Mouse (Mus musculus) heart, embryonic 10.5 days (tissue): ENCODE results near the gene Pcolce2. TPM values are rescaled to one million over a fixed set of nuclear protein-coding genes. Genes with fewer than 3 reads are reported as not detected.

Source experiments
- DNase-seq: peaks from one replicate; pipeline ENCODE4 v3.0.0-alpha.2; 2017; ENCODE audit warnings: low spot score
- H3K27ac ChIP-seq: fragments of 300-500 bp; sonication (generic); 2 replicates; pipeline ENCODE4 v1.5.1; 2016; ENCODE audit warnings: mild to moderate bottlenecking
- H3K27me3 ChIP-seq: fragments of 300-500 bp; sonication (generic); 2 replicates; pipeline ENCODE4 v1.6.1; 2016; ENCODE audit warnings: mild to moderate bottlenecking; ENCODE audit not compliant: poor library complexity, insufficient read depth, severe bottlenecking
- H3K36me3 ChIP-seq: fragments of 300-500 bp; sonication (generic); 2 replicates; pipeline ENCODE4 v1.6.1; 2016; ENCODE audit warnings: mild to moderate bottlenecking, moderate library complexity
- H3K4me1 ChIP-seq: fragments of 300-500 bp; sonication (generic); 2 replicates; pipeline ENCODE4 v1.6.1; 2016; ENCODE audit warnings: mild to moderate bottlenecking
- H3K4me3 ChIP-seq: fragments of 300-500 bp; sonication (generic); 2 replicates; pipeline ENCODE4 v1.5.1; 2016; ENCODE audit warnings: mild to moderate bottlenecking, moderate library complexity
- H3K9me3 ChIP-seq: fragments of 300-500 bp; sonication (generic); 2 replicates; pipeline ENCODE4 v1.6.1; 2016; ENCODE audit warnings: mild to moderate bottlenecking, moderate library complexity
- WGBS: fragments of 180-500 bp; shearing (Covaris S2); methylation state at CpG from one replicate; pipeline ENCODE4 v1.1.7; 2016; 5-methylcytosine and 5-hydroxymethylcytosine counted together
- polyA plus RNA-seq: library from polyadenylated mRNA; unstranded; fragments of >200 nt; fragmentation: Nextera tagmentation; extraction: Ambion mirVana; gene quantifications from 2 replicates; pipeline ENCODE4 v1.2.1, GENCODE M21; 2016

Gene Pcolce2
- polyA plus RNA-seq, 1 experiment from 2014 or later: 6.2 TPM

DNA sequence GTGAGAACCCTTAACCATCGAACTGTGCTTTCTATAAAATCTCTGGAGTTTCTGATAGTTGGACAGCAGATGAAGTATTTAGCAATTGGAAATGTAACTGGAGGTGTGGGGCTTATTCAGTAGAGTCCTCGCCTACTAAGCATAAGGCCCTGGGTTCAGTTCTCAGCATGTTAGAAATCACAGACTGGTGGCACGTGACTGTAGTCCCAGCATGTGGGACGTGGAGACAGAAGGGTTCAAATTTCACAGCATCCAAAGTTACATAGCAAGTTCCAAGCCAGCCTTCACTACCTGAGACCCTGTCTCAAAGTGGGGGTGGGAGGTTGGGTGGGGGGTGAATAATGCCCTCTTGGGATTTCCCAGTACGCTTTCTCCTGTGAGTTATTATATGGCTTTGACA is 30.9 kb downstream of the Pcolce2 start:
- Histone ChIP-seq H3K4me3 (no peak overlapping the region), H3K9me3 (no peaks in the 10 kb centered on the region), H3K27me3 (no peaks in the 10 kb centered on the region), H3K4me1 (0 out of 2 replicates have a peak, but pooled peaks cover 3% of the 10 kb centered on the region), H3K36me3 (no peaks in the 10 kb centered on the region), H3K27ac (no peak overlapping the region)
- 72% methylated on average over 5 of the region's 5 CpGs for WGBS
- no peak for DNase-seq

GRCm38 (mm10) chr9:95672331-95672730 is 34.9 kb downstream of the Pcolce2 start:
- no peak overlapping the region for H3K27ac ChIP-seq
- H3K27me3 ChIP-seq: no peaks in the 10 kb centered on the region
- no peak for DNase-seq
- no peak overlapping the region for H3K4me3 ChIP-seq
- H3K36me3 ChIP-seq: no peaks in the 10 kb centered on the region
- WGBS: 90% methylated on average over 3 of the region's 3 CpGs
- H3K9me3 ChIP-seq: no peaks in the 10 kb centered on the region
- no peaks in the 10 kb centered on the region for H3K4me1 ChIP-seq

DNA sequence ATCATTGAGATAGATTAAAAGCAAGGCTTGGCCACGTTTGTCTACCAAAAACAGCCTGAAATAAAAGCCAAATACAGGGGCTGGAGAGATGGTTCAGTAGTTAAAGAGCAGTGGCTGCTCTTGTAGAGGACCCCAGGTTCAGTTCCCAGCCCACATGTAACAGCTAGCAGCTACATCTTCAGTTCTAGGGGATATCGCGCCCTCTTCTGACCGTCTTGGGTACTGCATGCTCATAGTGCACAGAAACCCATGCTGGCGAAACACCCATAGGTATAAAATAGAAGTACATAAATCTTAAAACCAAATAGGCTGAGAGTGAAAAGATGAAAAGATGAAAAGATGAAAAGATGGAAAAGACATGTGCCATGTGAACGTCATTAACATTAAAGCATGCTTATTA is 35.4 kb downstream of the Pcolce2 start:
- Histone ChIP-seq H3K9me3 (no peaks in the 10 kb centered on the region), H3K27me3 (no peaks in the 10 kb centered on the region), H3K36me3 (no peaks in the 10 kb centered on the region), H3K4me1 (no peaks in the 10 kb centered on the region), H3K27ac (no peak overlapping the region), H3K4me3 (no peak overlapping the region)
- 76% methylated on average over 6 of the region's 6 CpGs for WGBS
- no peak for DNase-seq

DNA sequence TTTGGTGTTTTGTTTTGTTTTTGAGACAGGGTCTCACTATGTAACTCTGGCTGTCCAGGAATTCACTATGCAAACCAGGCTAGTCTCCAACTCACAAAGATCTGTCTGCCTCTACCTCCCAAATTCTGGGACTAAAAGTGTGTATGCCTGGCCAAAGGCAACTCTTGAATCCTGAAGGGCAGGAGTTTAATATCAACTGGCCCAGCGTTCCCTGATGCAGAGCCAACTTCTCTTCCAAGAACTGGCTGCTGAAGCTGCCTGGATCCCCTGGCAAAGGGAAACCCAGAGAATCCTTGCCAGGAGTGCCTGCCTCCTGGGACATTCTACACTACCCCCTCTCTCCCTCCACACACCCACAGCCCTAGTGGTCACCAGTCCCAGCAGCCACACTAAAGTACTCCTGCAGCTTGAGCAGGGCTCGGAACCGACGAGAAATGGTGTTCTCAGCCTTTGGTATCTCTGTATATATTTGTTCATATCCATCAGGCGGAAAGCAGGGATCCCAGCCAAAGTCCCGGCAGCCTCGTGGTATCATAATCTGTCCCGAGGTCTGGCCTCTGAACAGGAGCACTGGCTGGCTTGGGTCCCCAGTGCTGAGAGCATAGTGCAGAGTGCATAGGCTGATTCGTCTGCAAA is 37.8 kb downstream of the Pcolce2 start:
- no peak overlapping the region for H3K27ac ChIP-seq
- H3K4me1 ChIP-seq: no peaks in the 10 kb centered on the region
- H3K27me3 ChIP-seq: no peaks in the 10 kb centered on the region
- WGBS: 79% methylated on average over 9 of the region's 9 CpGs
- H3K4me3 ChIP-seq: no peak overlapping the region
- no peaks in the 10 kb centered on the region for H3K36me3 ChIP-seq
- no peak for DNase-seq
- H3K9me3 ChIP-seq: no peaks in the 10 kb centered on the region

DNA sequence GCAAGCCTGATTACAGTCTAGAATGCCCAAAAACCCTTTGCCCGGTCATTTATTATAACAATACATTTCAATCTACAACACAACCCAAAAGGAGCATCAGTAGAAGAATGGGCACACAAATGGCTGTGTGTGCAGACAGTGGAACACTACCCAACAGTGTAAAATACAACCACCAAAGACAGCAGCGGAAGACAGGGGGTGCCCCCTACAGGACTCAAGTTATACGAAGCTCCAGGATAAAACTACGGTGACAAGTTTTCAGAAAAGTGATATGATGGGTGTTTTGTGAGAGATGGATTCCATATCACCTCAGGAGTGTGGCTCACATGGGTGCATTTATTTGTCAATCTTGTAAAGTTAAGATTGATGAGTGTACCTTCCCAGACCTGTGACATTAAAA is 38.6 kb downstream of the Pcolce2 start:
- Histone ChIP-seq H3K36me3 (no peaks in the 10 kb centered on the region), H3K27ac (no peak overlapping the region), H3K27me3 (no peaks in the 10 kb centered on the region), H3K4me3 (no peak overlapping the region), H3K4me1 (no peaks in the 10 kb centered on the region), H3K9me3 (no peaks in the 10 kb centered on the region)
- DNase-seq: no peak
- WGBS: 88% methylated on average over 4 of the region's 4 CpGs

DNA sequence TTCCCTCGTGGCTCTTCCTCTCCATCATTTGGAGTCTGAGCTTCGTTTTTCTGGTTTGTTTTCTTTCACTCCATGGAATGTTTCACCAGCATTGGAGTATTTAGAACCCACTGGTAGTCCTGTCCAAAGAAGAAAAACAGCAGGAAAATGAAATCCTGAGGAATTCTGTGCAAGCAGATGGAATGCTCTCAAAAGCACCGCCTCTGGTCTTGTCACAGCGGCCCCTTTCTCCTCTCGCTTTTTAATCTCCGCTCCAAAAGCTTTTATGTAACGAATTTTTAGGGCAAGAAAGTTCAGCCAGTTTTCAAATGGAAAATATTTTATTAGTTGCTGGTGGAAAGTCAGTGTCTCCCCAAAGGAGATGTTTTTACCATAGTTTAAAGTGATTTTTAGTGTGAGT is 42.6 kb downstream of the Pcolce2 start:
- Histone ChIP-seq H3K4me3 (no peak overlapping the region), H3K9me3 (no peaks in the 10 kb centered on the region), H3K4me1 (no peaks in the 10 kb centered on the region), H3K27me3 (no peaks in the 10 kb centered on the region), H3K36me3 (no peaks in the 10 kb centered on the region), H3K27ac (no peak overlapping the region)
- 80% methylated on average over 7 of the region's 7 CpGs for WGBS
- DNase-seq: no peak

DNA sequence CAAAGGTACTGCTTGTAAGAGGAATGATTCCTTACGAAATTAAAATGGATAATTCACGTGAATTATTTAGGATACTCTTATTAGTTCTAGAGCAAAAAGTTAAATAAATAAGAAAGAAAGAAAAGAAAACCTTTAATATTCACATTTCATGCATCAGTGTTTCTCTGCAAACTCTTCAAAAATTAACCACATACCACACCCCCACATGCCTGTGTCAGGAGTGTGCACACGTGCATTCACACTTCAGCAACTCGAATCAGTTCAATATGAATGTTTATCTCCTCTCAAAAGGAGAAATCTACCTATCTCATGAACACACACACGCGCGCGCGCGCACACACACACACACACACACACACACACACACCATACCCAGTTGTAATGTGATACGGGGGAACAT is 43.3 kb downstream of the Pcolce2 start:
- Histone ChIP-seq H3K4me3 (no peak overlapping the region), H3K36me3 (no peaks in the 10 kb centered on the region), H3K27me3 (no peaks in the 10 kb centered on the region), H3K4me1 (no peaks in the 10 kb centered on the region), H3K27ac (no peak overlapping the region), H3K9me3 (no peaks in the 10 kb centered on the region)
- WGBS: 90% methylated on average over 11 of the region's 11 CpGs
- DNase-seq: no peak

DNA sequence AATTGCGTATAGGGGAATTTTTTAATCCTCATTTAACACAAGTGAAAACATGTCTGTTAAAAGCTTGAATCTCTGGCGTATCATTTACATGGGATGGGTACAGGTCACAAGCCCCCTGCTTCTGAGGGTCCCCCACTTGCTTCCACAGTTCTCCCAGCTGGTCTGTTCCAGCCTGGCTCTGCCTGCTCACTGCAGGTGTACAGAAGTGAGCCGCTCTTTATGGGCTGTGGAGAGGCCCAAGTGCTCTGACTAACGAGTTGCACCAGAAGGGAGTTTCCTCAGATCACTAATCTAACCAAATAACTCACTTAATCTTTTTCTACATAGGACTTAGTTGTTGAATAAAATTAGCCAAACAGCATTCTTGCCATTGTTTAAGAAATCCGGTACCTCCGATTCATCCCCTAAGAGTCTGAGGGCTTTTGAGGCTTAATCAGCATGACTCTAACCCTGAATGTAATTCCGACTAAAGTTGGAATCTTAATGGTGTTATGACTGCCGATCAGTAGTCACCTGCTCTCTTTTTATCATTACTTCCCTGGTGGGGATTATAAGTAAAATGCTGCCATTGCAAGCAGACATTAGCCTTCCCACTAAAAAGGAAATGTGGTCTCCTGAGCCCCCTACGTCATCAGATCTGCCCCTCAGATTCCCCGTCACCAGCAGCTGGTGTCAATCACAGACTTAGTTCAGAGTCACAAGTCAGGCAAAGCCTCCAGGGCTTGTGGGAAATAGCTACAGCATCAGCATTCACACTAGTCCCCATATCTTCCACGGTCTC is 48.4 kb downstream of the Pcolce2 start:
- WGBS: 70% methylated on average over 11 of the region's 11 CpGs
- no peak for DNase-seq
- Histone ChIP-seq H3K4me1 (no peaks in the 10 kb centered on the region), H3K27me3 (no peaks in the 10 kb centered on the region), H3K27ac (no peak overlapping the region), H3K36me3 (no peaks in the 10 kb centered on the region), H3K4me3 (no peak overlapping the region), H3K9me3 (no peaks in the 10 kb centered on the region)

- Histone ChIP-seq H3K27me3 (no peaks in the 10 kb centered on the region), H3K9me3 (no peaks in the 10 kb centered on the region), H3K4me3 (no peak overlapping the region), H3K4me1 (no peaks in the 10 kb centered on the region), H3K36me3 (no peaks in the 10 kb centered on the region), H3K27ac (no peak overlapping the region)
- no peak for DNase-seq
- 60% methylated on average over 3 of the region's 3 CpGs for WGBS
Observed at GRCm38 (mm10) chr9:95688064-95688463, 50.7 kb downstream of the Pcolce2 start.

DNA sequence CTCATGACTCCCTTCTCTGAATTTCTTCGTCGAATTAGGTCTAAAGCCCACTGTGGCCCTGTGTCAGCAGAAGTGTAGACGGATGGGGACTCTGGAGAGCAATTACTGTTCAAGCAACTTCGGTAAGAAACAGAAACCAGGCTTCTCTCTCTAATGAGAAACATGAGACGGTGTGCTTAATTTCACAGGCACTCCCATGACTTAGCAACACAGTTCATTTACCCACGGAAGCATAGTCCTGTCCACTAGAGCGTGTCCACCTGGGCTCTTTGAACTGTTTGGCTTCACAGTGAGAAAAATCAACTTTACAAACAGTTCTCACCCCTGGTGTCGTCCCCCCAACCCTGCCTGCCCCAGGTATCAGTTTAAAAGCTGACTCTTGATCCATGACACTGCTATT is 55.4 kb downstream of the Pcolce2 start:
- Histone ChIP-seq H3K9me3 (no peaks in the 10 kb centered on the region), H3K4me3 (no peak overlapping the region), H3K4me1 (no peaks in the 10 kb centered on the region), H3K36me3 (no peaks in the 10 kb centered on the region), H3K27me3 (no peaks in the 10 kb centered on the region), H3K27ac (no peak overlapping the region)
- 66% methylated on average over 8 of the region's 8 CpGs for WGBS
- DNase-seq: no peak

- Histone ChIP-seq H3K36me3 (no peaks in the 10 kb centered on the region), H3K4me3 (no peak overlapping the region), H3K4me1 (no peaks in the 10 kb centered on the region), H3K9me3 (no peaks in the 10 kb centered on the region), H3K27me3 (no peaks in the 10 kb centered on the region), H3K27ac (no peak overlapping the region)
- DNase-seq: no peak
- 72% methylated on average over 11 of the region's 11 CpGs for WGBS
Observed at GRCm38 (mm10) chr9:95693528-95694100, 56.2 kb downstream of the Pcolce2 start.

- no peaks in the 10 kb centered on the region for H3K27me3 ChIP-seq
- H3K36me3 ChIP-seq: no peaks in the 10 kb centered on the region
- 68% methylated on average over 12 of the region's 12 CpGs for whole genome bisulfite sequencing
- H3K4me3 ChIP-seq: no peak overlapping the region
- DNase-seq: no peak
- no peak overlapping the region for H3K27ac ChIP-seq
- H3K4me1 ChIP-seq: no peaks in the 10 kb centered on the region
- H3K9me3 ChIP-seq: no peaks in the 10 kb centered on the region
Observed at GRCm38 (mm10) chr9:95694526-95694925, 57.1 kb downstream of the Pcolce2 start.

DNA sequence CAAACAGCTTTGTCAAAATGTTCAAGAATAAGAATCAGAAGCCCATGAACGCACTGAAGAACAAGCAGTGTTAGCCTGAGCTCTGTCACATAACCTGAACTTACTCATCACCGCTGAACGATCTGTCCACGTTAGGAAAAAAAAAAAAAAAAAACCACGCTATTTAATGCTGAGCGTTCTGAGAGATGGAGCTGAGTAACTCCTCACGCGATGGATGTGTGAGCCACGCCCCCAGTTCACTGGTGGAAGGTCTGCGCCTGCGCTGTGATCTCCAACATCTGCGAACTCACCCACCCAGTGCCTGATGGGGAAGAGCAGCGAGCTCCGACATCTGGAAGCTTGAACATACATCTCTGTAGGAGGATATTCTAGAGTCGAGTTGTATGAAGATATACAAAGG is 57.6 kb downstream of the Pcolce2 start:
- 88% methylated on average over 15 of the region's 15 CpGs for WGBS
- no peak for DNase-seq
- Histone ChIP-seq H3K9me3 (no peaks in the 10 kb centered on the region), H3K4me1 (no peaks in the 10 kb centered on the region), H3K36me3 (no peaks in the 10 kb centered on the region), H3K27ac (no peak overlapping the region), H3K27me3 (no peaks in the 10 kb centered on the region), H3K4me3 (no peak overlapping the region)
